Mouse (Mus musculus) midbrain, embryonic 12.5 days (tissue): ENCODE results near the gene Gnat2. TPM values are rescaled to one million over a fixed set of nuclear protein-coding genes. Genes with fewer than 3 reads are reported as not detected.
A peak's percentile ranks its signal among the peaks of the same experiment; 100 is the strongest.

ENCODE experiments used
- ATAC-seq: fragments of 200-750 bp; cut with Nextera tagmentation; 2 replicates; pipeline ENCODE4 v1.8.0; 2017; ENCODE audit warnings: low read depth, moderate TSS enrichment, moderate library complexity; ENCODE audit not compliant: low FRiP score
- H3K27ac ChIP-seq: fragments of 300-500 bp; sonication (generic); replicated peaks from 2 replicates; pipeline ENCODE4 v1.5.1; 2016; ENCODE audit warnings: mild to moderate bottlenecking
- H3K27me3 ChIP-seq: fragments of 300-500 bp; sonication (generic); 2 replicates; pipeline ENCODE4 v1.6.1; 2016; ENCODE audit warnings: mild to moderate bottlenecking
- H3K36me3 ChIP-seq: fragments of 300-500 bp; sonication (generic); 2 replicates; pipeline ENCODE4 v1.6.1; 2016
- H3K4me1 ChIP-seq: fragments of 300-500 bp; sonication (generic); 2 replicates; pipeline ENCODE4 v1.6.1; 2016
- H3K4me2 ChIP-seq: fragments of 300-500 bp; sonication (generic); replicated peaks from 2 replicates; pipeline ENCODE4 v1.6.1; 2016; ENCODE audit warnings: mild to moderate bottlenecking, moderate library complexity
- H3K4me3 ChIP-seq: fragments of 300-500 bp; sonication (generic); 2 replicates; pipeline ENCODE4 v1.5.1; 2016; ENCODE audit warnings: mild to moderate bottlenecking
- H3K9ac ChIP-seq: fragments of 300-500 bp; sonication (generic); replicated peaks from 2 replicates; pipeline ENCODE4 v1.6.1; 2016; ENCODE audit warnings: mild to moderate bottlenecking, moderate library complexity
- H3K9me3 ChIP-seq: fragments of 300-500 bp; sonication (generic); 2 replicates; pipeline ENCODE4 v1.6.1; 2016; ENCODE audit warnings: mild to moderate bottlenecking
- WGBS: fragments of 180-500 bp; shearing (Covaris S2); methylation state at CpG from one replicate; pipeline ENCODE4 v1.1.7; 2016; 5-methylcytosine and 5-hydroxymethylcytosine counted together
- polyA plus RNA-seq: library from polyadenylated mRNA; unstranded; fragments of >200 nt; fragmentation: Nextera tagmentation; extraction: Ambion mirVana; gene quantifications from 2 replicates; pipeline ENCODE4 v1.2.1, GENCODE M21; 2016

Gene Gnat2
- polyA plus RNA-seq = 0.41 and 0.50 TPM in 2 replicates

- 60% methylated on average over 15 of the region's 15 CpGs for WGBS
- no peaks in the 10 kb centered on the region for H3K9me3 ChIP-seq
Observed at GRCm38 (mm10) chr3:108092536-108093115, at the start of gene Gnat2. Gnat2 (plus strand) TSS chr3:108092789.

DNA sequence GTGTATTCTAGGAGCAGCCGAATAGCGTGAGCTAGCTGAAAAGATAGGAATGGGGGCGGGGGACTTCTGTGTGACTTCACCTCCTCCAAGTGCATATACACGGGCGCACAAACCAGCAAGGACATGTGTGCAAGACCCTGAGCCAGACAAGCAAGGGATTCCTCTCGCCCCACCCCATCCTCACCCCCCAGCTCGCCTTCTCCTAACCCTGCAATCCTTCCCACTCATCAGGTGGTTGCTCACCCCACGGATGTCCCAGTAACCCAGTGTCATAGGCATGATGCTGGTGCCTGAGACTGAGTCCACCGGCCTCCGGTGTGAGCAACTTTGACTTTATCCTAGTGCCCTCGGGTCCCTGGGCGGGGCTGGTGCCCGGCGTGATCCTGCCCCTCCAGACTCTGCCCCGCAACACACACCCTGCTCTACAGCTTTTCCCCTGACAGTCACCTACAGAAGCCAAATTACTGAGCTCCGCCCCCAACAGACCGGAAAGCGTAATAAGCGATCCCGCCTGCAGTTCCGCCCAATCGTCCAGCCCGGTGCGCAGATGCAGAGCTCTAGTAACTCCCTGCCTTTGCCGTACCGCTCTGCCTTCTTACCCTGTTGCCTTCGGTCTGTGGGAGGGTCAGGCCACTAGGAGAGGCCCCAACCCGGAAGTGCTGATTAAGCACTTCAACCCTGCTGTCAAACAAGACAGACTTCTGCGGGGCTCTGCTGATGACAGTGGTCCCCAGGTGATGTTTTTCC lies 48.0 kb upstream of the Gnat2 start, which contains the start of gene Gstm4:
TSS of gene Gstm4 (minus strand) at position 501 of the 747 bp plus-strand sequence.
- H3K9ac ChIP-seq = peak within 1 kb of the TSS; percentile 62
- H3K4me1 ChIP-seq = peaks cover 5% of the 10 kb centered on the region
- peak within 1 kb of the TSS; percentile 57 for H3K4me3 ChIP-seq
- peaks cover 9% of the 10 kb centered on the region for H3K27me3 ChIP-seq
- WGBS = 9% methylated on average over 29 of the region's 29 CpGs
- H3K9me3 ChIP-seq = no peaks in the 10 kb centered on the region
- H3K4me2 ChIP-seq = peak within 1 kb of the TSS; percentile 89
- peak within 1 kb of the TSS; percentile 54 for H3K27ac ChIP-seq
- no peaks in the 10 kb centered on the region for H3K36me3 ChIP-seq
- ATAC-seq = peak; percentile 92

More at GRCm38 (mm10) chr3:108092536-108093115, at the start of gene Gnat2:
- peaks cover 10% of the 10 kb centered on the region; the same call in 1 of the 2 replicates for H3K4me1 ChIP-seq
- no peak within 1 kb of the TSS for H3K4me3 ChIP-seq
- no peak within 1 kb of the TSS for H3K4me2 ChIP-seq
- no peak within 1 kb of the TSS for H3K27ac ChIP-seq
- no peak for ATAC-seq
- no peak within 1 kb of the TSS for H3K9ac ChIP-seq
- H3K36me3 ChIP-seq = no peaks in the 10 kb centered on the region
- H3K27me3 ChIP-seq = no peaks in the 10 kb centered on the region

GRCm38 (mm10) chr3:108046944-108047655 lies 45.5 kb upstream of the Gnat2 start:
- H3K4me2 ChIP-seq = no peak overlapping the region
- peaks cover 5% of the 10 kb centered on the region for H3K4me1 ChIP-seq
- H3K27me3 ChIP-seq = peaks cover 9% of the 10 kb centered on the region
- H3K9me3 ChIP-seq = no peaks in the 10 kb centered on the region
- no peak overlapping the region for H3K27ac ChIP-seq
- WGBS = 83% methylated on average over 2 of the region's 2 CpGs
- no peak overlapping the region for H3K4me3 ChIP-seq
- no peak overlapping the region for H3K9ac ChIP-seq
- no peak for ATAC-seq
- no peaks in the 10 kb centered on the region for H3K36me3 ChIP-seq

DNA sequence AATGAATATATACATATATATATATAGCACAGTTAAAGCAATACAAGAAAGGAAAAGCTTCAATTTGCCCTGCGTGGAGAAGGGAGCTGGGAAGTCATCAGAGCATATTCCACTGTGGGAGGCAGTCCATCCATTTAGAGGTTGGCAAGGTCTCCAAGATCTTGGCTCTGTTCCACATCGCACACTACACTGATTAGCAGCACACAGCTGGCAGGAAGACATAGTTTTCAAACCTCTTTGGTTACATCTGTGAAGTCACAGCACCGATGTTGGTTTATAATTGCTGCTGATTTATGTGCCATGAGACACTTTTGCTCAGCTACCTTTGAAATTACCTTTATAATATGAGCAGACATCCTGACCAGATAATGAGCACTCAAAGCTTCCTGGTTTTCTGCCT lies 44.3 kb upstream of the Gnat2 start:
- peaks cover 5% of the 10 kb centered on the region for H3K4me1 ChIP-seq
- WGBS = 85% methylated on average over 3 of the region's 3 CpGs
- no peak overlapping the region for H3K4me3 ChIP-seq
- H3K9ac ChIP-seq = no peak overlapping the region
- H3K9me3 ChIP-seq = no peaks in the 10 kb centered on the region
- peaks cover 7% of the 10 kb centered on the region for H3K27me3 ChIP-seq
- no peak overlapping the region for H3K4me2 ChIP-seq
- no peaks in the 10 kb centered on the region for H3K36me3 ChIP-seq
- ATAC-seq = no peak
- H3K27ac ChIP-seq = no peak overlapping the region

DNA sequence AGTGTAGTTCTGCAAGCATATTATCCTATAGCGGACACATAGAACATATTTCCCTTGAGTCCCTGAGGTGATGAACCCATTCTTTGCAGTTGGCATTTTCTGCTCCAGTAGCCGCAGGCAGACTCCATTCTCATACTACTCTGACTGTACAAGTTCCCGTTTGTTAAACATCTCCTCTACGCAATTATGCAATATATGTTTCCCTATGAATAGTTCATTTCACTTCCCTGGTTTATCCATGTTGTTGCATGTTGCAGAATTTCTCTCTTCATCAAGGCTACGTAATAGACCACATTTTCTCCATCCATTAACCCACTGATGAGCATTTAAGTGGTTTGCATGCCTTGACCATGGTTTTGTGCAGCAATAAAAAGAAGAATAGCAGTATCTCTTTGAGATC lies 42.1 kb upstream of the Gnat2 start:
- Histone ChIP-seq H3K4me1 (no peaks in the 10 kb centered on the region), H3K4me2 (no peak overlapping the region), H3K9ac (no peak overlapping the region), H3K4me3 (no peak overlapping the region), H3K27ac (no peak overlapping the region), H3K27me3 (no peaks in the 10 kb centered on the region), H3K36me3 (no peaks in the 10 kb centered on the region), H3K9me3 (no peaks in the 10 kb centered on the region)
- WGBS = 90% methylated on average over 5 of the region's 5 CpGs
- no peak for ATAC-seq

DNA sequence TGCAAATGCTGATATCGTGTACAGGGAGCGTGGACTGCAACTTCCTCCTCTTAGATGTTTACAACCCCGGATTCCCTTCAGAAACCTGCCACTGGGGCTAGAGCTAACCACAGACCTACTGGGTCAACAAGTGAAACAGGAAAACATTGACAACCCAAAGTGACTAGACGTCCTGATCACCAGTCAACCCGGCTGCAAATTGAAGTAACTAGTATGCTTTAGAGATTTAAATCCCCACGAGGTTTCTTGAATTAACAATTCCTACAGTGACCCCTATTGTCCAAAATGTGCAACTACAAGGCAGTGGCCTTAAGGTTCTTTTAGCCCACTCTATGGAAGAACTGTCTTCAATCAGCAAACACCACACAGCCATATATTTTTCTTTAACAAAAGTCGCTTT lies 31.2 kb upstream of the Gnat2 start:
- ATAC-seq = no peak
- WGBS = 27% methylated on average over 7 of the region's 7 CpGs
- no peaks in the 10 kb centered on the region for H3K4me1 ChIP-seq
- no peak overlapping the region for H3K4me3 ChIP-seq
- no peak overlapping the region for H3K4me2 ChIP-seq
- no peaks in the 10 kb centered on the region for H3K27me3 ChIP-seq
- no peak overlapping the region for H3K9ac ChIP-seq
- no peak overlapping the region for H3K27ac ChIP-seq
- H3K36me3 ChIP-seq = no peaks in the 10 kb centered on the region
- no peaks in the 10 kb centered on the region for H3K9me3 ChIP-seq

DNA sequence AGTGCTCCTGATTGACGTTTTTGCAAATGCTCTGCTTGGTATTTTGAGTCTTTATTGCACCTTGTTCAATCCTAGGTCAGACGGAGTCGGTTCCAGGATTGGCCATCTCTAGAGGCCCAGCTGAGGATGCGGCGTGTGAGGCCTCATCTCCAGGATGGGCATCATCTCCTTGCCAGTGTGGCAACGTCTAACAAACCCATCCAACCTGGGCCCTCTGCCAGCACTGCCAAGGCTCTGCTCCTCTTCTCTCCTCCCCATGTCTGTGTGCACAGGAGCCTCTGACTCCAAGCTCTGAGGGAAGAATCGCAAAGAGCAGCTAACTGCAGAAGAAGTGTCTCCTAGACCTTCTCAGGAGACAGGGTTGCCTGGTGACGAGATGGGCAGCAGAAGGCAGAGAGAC lies 29.9 kb upstream of the Gnat2 start:
- WGBS = 87% methylated on average over 8 of the region's 8 CpGs

GRCm38 (mm10) chr3:108064672-108065071 lies 27.9 kb upstream of the Gnat2 start:
- no peaks in the 10 kb centered on the region for H3K9me3 ChIP-seq
- 84% methylated on average over 4 of the region's 4 CpGs for WGBS

More for the DNA sequence above, 29.9 kb upstream of the Gnat2 start:
- Histone ChIP-seq H3K9ac (no peak overlapping the region), H3K9me3 (no peaks in the 10 kb centered on the region), H3K27ac (no peak overlapping the region), H3K4me2 (no peak overlapping the region), H3K36me3 (no peaks in the 10 kb centered on the region), H3K27me3 (no peaks in the 10 kb centered on the region), H3K4me3 (no peak overlapping the region), H3K4me1 (no peaks in the 10 kb centered on the region)
- no peak for ATAC-seq

GRCm38 (mm10) chr3:108065551-108065950 lies 27.0 kb upstream of the Gnat2 start:
- no peak overlapping the region for H3K4me2 ChIP-seq
- ATAC-seq = no peak
- H3K9ac ChIP-seq = no peak overlapping the region
- no peak overlapping the region for H3K4me3 ChIP-seq
- H3K36me3 ChIP-seq = no peaks in the 10 kb centered on the region
- WGBS = 80% methylated on average over 9 of the region's 9 CpGs
- no peak overlapping the region for H3K27ac ChIP-seq
- H3K27me3 ChIP-seq = no peaks in the 10 kb centered on the region
- no peaks in the 10 kb centered on the region for H3K4me1 ChIP-seq
- H3K9me3 ChIP-seq = no peaks in the 10 kb centered on the region

More at GRCm38 (mm10) chr3:108064672-108065071, 27.9 kb upstream of the Gnat2 start:
- no peak overlapping the region for H3K4me3 ChIP-seq
- H3K4me1 ChIP-seq = no peaks in the 10 kb centered on the region
- H3K9ac ChIP-seq = no peak overlapping the region
- H3K27ac ChIP-seq = no peak overlapping the region
- no peaks in the 10 kb centered on the region for H3K27me3 ChIP-seq
- no peaks in the 10 kb centered on the region for H3K36me3 ChIP-seq
- no peak for ATAC-seq
- H3K4me2 ChIP-seq = no peak overlapping the region

DNA sequence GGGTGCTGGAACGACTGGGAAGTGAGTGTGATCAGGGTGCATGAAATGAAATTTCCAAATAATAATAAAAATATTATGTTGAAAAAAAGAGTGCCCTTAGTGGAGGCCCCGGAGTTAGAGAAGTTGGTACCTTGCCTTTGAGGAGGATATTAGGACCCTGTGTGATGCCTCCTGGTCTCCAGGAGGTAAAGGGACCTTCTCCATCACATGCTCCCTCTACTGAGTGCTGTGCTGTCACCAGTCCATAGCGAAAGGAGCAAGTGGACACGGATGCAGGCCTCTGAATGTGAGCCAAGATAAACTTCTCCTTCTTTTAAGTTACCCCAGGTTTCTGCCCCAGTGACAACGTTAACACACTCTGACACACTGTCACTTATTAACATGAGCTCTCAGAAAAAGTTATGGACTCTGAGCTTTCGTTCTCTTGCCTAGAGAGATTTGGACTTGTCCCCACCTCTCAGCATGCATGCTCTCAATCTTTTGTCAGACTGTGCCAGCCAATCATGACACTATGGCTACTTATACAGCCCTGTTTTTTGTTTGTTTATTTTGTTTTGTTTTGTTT lies 25.1 kb upstream of the Gnat2 start:
- Histone ChIP-seq H3K9ac (no peak overlapping the region), H3K36me3 (no peaks in the 10 kb centered on the region), H3K9me3 (no peaks in the 10 kb centered on the region), H3K4me3 (no peak overlapping the region), H3K4me2 (no peak overlapping the region), H3K4me1 (no peaks in the 10 kb centered on the region), H3K27me3 (no peaks in the 10 kb centered on the region), H3K27ac (no peak overlapping the region)
- WGBS = 76% methylated on average over 6 of the region's 6 CpGs
- ATAC-seq = no peak

GRCm38 (mm10) chr3:108068826-108069225 lies 23.8 kb upstream of the Gnat2 start:
- Histone ChIP-seq H3K9ac (no peak overlapping the region), H3K4me2 (no peak overlapping the region), H3K9me3 (no peaks in the 10 kb centered on the region), H3K4me1 (0 out of 2 replicates have a peak, but pooled peaks cover 8% of the 10 kb centered on the region), H3K27ac (no peak overlapping the region), H3K4me3 (no peak overlapping the region), H3K36me3 (peaks cover 3% of the 10 kb centered on the region; the same call in 1 of the 2 replicates), H3K27me3 (no peaks in the 10 kb centered on the region)
- no peak for ATAC-seq
- WGBS = 38% methylated on average over 1 of the region's 1 CpGs
